ENCODE assay signal across 10 mouse cellular contexts in genomic region chrX:53270063-53270432, GRCm38 (mm10). TPM values are rescaled to one million over a fixed set of nuclear protein-coding genes. Genes with fewer than 3 reads are reported as not detected.
A peak's percentile ranks its signal among the peaks of the same experiment; 100 is the strongest.
DNase-seq lines count a peak whose midpoint lies in the region; ATAC-seq and TF ChIP-seq lines count a peak whose summit lies in the region.
"Had no signal": no experiment of that assay in that cellular context is flagged by ENCODE, and none has a peak within 500 bp of the region (broad histone marks: within the 10 kb centered on the region; RNA-seq: fewer than 3 reads in every experiment).

No protein-coding gene starts in this region.

- peak overlapping the region; percentile 63 for H3K4me2 ChIP-seq in forebrain, embryonic 15.5 days (replicated peaks)
- peak overlapping the region; percentile 84 for H3K4me2 ChIP-seq in liver, embryonic 15.5 days

- peak overlapping the region; percentile 87 for H3K4me3 ChIP-seq in gastrocnemius, adult 2 months
- peak overlapping the region; percentile 89 for H3K4me3 ChIP-seq in E14TG2a.4 (replicated peaks; ENCODE audit: low read length)
- H3K4me3 ChIP-seq in forebrain, embryonic 15.5 days: peak overlapping the region; percentile 61
- H3K4me3 ChIP-seq in liver, embryonic 15.5 days (replicated peaks): peak overlapping the region; percentile 75

- WGBS in forebrain, embryonic 15.5 days: 26% methylated on average over 10 of the region's 10 CpGs
- WGBS in liver, embryonic 15.5 days (ENCODE audit: insufficient replicate concordance): 15% methylated on average over 10 of the region's 10 CpGs

- no peak for TF ChIP-seq CTCF in gastrocnemius, adult 2 months (IDR thresholded peaks at IDR 0.05)
- no peak for TF ChIP-seq CTCF in E14TG2a.4 (conservative IDR thresholded peaks at IDR 0.05; ENCODE audit: low read length)

- H3K9me3 ChIP-seq in E14TG2a.4 (ENCODE audit: low read length): no peaks in the 10 kb centered on the region
- H3K9me3 ChIP-seq in forebrain, embryonic 15.5 days: no peaks in the 10 kb centered on the region
- H3K9me3 ChIP-seq in liver, embryonic 15.5 days (replicated peaks): no peaks in the 10 kb centered on the region

- ATAC-seq in forebrain, embryonic 15.5 days (replicated peaks): peak; percentile 49; the same call in 1 of the 2 replicates
- no peak for ATAC-seq in liver, embryonic 15.5 days (ENCODE audit: insufficient read depth)

- no peak for DNase-seq in gastrocnemius, adult 2 months
- DNase-seq in gastrocnemius, postnatal 10 days: no peak
- DNase-seq in ovary, postnatal 36 days (ENCODE audit: low spot score): no peak
- DNase-seq in left cerebral cortex, adult 11 months (ENCODE audit: low spot score): no peak
- DNase-seq in kidney, adult 11 months: no peak

- peaks cover 3% of the 10 kb centered on the region; the same call in 1 of the 2 replicates for H3K36me3 ChIP-seq in E14TG2a.4 (ENCODE audit: insufficient read depth, low read length)
- no peaks in the 10 kb centered on the region for H3K36me3 ChIP-seq in forebrain, embryonic 15.5 days
- H3K36me3 ChIP-seq in liver, embryonic 15.5 days (replicated peaks): no peaks in the 10 kb centered on the region

- H3K9ac ChIP-seq in forebrain, embryonic 15.5 days (replicated peaks): no peak overlapping the region
- H3K9ac ChIP-seq in liver, embryonic 15.5 days: no peak overlapping the region

- peaks cover 34% of the 10 kb centered on the region for H3K4me1 ChIP-seq in E14TG2a.4 (replicated peaks; ENCODE audit: low read depth, low read length)
- peaks cover 9% of the 10 kb centered on the region; the same call in 1 of the 2 replicates for H3K4me1 ChIP-seq in forebrain, embryonic 15.5 days
- H3K4me1 ChIP-seq in liver, embryonic 15.5 days (replicated peaks): peaks cover 14% of the 10 kb centered on the region

- H3K27me3 ChIP-seq in E14TG2a.4 (ENCODE audit: insufficient read depth, low read length): no peaks in the 10 kb centered on the region
- H3K27me3 ChIP-seq in forebrain, embryonic 15.5 days: no peaks in the 10 kb centered on the region
- H3K27me3 ChIP-seq in liver, embryonic 15.5 days: no peaks in the 10 kb centered on the region

- intact Hi-C loops in gastrocnemius, adult 2 months (cut with DNase I): no loop called here

- H3K27ac ChIP-seq in gastrocnemius, adult 2 months: no peak overlapping the region
- H3K27ac ChIP-seq in forebrain, embryonic 15.5 days (replicated peaks): no peak overlapping the region
- no peak overlapping the region for H3K27ac ChIP-seq in liver, embryonic 15.5 days (replicated peaks)

RNA-seq across cellular contexts. Expression of gene Fam122b, which starts 0.4 kb away (rescaled TPM):
- total RNA-seq in gastrocnemius, adult 2 months (2021): 1 to 10 TPM; 1.3 to 1.9 TPM
- total RNA-seq in gastrocnemius, postnatal 10 days (2021): 1 to 10 TPM; 3.2 to 5.8 TPM
- 3.7 and 4.3 TPM in 2 replicates for polyA plus RNA-seq in forebrain, embryonic 15.5 days (2015; fragmentation: Nextera tagmentation; extraction: Ambion mirVana)
- polyA plus RNA-seq in liver, embryonic 15.5 days (2015; fragmentation: Nextera tagmentation; extraction: Ambion mirVana): 4.7 and 5.4 TPM in 2 replicates

RNA-seq across cellular contexts. Expression of gene Fam122c, which starts 3.2 kb away (rescaled TPM):
- not detected for total RNA-seq in gastrocnemius, adult 2 months (2021)
- total RNA-seq in gastrocnemius, postnatal 10 days (2021): not detected
- not detected in 2 replicates for polyA plus RNA-seq in forebrain, embryonic 15.5 days (2015; fragmentation: Nextera tagmentation; extraction: Ambion mirVana)
- not detected in 2 replicates for polyA plus RNA-seq in liver, embryonic 15.5 days (2015; fragmentation: Nextera tagmentation; extraction: Ambion mirVana)
- total RNA-seq: common myeloid progenitor, adult 5-6 weeks; neutrophil, adult 5-6 weeks had no signal

RNA-seq across cellular contexts. Expression of gene Plac1, which starts 30.1 kb away (rescaled TPM):
- not detected for total RNA-seq in gastrocnemius, adult 2 months (2021)
- total RNA-seq in gastrocnemius, postnatal 10 days (2021): under 1 TPM in 1 of 2 experiments, not detected in 1; 0.34 TPM
- 0.34 and 0.64 TPM in 2 replicates for polyA plus RNA-seq in forebrain, embryonic 15.5 days (2015; fragmentation: Nextera tagmentation; extraction: Ambion mirVana)
- 1.1 and 1.3 TPM in 2 replicates for polyA plus RNA-seq in liver, embryonic 15.5 days (2015; fragmentation: Nextera tagmentation; extraction: Ambion mirVana)
- total RNA-seq: common myeloid progenitor, adult 5-6 weeks; neutrophil, adult 5-6 weeks had no signal
